Mouse (Mus musculus) limb, embryonic 15.5 days (tissue): ENCODE data around the gene Hnrnpab. TPM values are rescaled to one million over a fixed set of nuclear protein-coding genes. Genes with fewer than 3 reads are reported as not detected.
A peak's percentile ranks its signal among the peaks of the same experiment; 100 is the strongest.
"Not testable (repeated sequence)": the region's sequence is repeated elsewhere in the genome, so short reads cannot be mapped to it uniquely, and the experiment has no call there.

Experiments used
- ATAC-seq: fragments of 200-750 bp; cut with Nextera tagmentation; 2 replicates; pipeline ENCODE4 v1.8.0; 2017; ENCODE audit warnings: low read depth, moderate TSS enrichment; ENCODE audit not compliant: insufficient number of reproducible peaks, low FRiP score, low TSS enrichment
- H3K27ac ChIP-seq: fragments of 300-500 bp; sonication (generic); 2 replicates; pipeline ENCODE4 v1.5.1; 2015; ENCODE audit warnings: moderate library complexity, mild to moderate bottlenecking, inconsistent platforms
- H3K27me3 ChIP-seq: fragments of 300-500 bp; sonication (generic); 2 replicates; pipeline ENCODE4 v1.6.1; 2015; ENCODE audit warnings: inconsistent platforms
- H3K36me3 ChIP-seq: fragments of 300-500 bp; sonication (generic); 2 replicates; pipeline ENCODE4 v1.6.1; 2015; ENCODE audit warnings: inconsistent platforms
- H3K4me1 ChIP-seq: fragments of 300-500 bp; sonication (generic); 2 replicates; pipeline ENCODE4 v1.6.1; 2015; ENCODE audit warnings: inconsistent platforms
- H3K4me2 ChIP-seq: fragments of 300-500 bp; sonication (generic); 2 replicates; pipeline ENCODE4 v1.6.1; 2015; ENCODE audit warnings: mild to moderate bottlenecking, inconsistent platforms
- H3K4me3 ChIP-seq: fragments of 300-500 bp; sonication (generic); 2 replicates; pipeline ENCODE4 v1.5.1; 2015; ENCODE audit warnings: mild to moderate bottlenecking, inconsistent platforms
- H3K9ac ChIP-seq: fragments of 300-500 bp; sonication (generic); 2 replicates; pipeline ENCODE4 v1.6.1; 2015; ENCODE audit warnings: inconsistent platforms
- H3K9me3 ChIP-seq: fragments of 300-500 bp; sonication (generic); 2 replicates; pipeline ENCODE4 v1.6.1; 2016; ENCODE audit warnings: inconsistent platforms
- WGBS: fragments of 180-500 bp; shearing (Covaris S2); methylation state at CpG from one replicate; pipeline ENCODE4 v1.1.7; 2015; 5-methylcytosine and 5-hydroxymethylcytosine counted together
- polyA plus RNA-seq: library from polyadenylated mRNA; unstranded; fragments of >200 nt; fragmentation: Nextera tagmentation; extraction: Ambion mirVana; gene quantifications from 2 replicates; pipeline ENCODE4 v1.2.1, GENCODE M21; 2015

Hnrnpab gene
- polyA plus RNA-seq, 1 experiment from 2014 or later = 339 TPM

DNA sequence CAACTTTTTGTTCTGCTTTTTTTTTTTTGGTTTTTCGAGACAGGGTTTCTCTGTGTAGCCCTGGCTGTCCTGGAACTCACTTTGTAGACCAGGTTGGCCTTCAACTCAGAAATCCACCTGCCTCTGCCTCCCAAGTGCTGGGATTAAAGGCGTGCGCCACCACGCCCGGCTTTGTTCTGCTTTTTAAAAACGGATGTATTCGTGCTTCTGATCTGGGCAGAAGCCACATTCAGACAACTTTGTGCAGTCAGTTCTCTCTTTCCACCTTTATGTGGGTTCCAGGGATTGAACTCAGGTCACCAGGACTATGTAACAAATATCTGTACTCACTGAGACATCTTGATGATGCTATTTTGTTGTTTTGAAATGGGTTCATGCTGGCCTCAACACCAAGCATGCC, 26.6 kb upstream of the Hnrnpab start:
- H3K9me3 ChIP-seq, ATAC-seq, H3K4me3 ChIP-seq, H3K27ac ChIP-seq, H3K9ac ChIP-seq, H3K27me3 ChIP-seq, H3K4me2 ChIP-seq: not testable (repeated sequence)
- peaks cover 38% of the 10 kb centered on the region for H3K4me1 ChIP-seq
- WGBS = 91% methylated on average over 7 of the region's 7 CpGs
- H3K36me3 ChIP-seq = peaks cover 12% of the 10 kb centered on the region

DNA sequence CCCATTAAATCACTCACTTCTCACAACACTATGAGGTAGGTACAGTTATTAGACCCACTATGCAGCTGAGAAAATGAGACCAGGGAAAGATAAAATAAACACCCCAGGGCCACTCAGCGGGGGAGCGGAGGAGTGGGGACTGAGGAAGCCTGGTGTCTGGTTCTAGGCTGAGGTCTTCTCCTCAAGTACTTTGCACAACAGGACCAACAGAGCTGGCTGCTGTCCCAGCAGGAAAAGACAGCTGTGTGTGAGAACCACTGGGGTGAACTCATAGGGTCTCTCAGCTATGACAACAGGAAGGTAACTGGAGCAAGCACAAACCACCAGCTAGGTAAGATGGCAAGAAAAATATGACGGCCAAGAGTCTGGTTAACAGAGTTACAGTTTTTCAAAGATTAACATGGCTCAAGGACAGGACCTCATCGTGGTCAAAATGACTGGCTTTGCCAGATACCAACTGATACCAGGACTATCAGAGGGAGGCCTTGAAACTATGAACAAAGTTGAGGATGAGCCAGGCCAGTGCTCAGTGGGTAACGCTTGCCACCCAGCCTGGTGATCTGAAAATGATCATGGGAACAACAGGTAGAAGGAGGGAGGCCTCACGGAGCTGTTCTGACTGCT, 25.6 kb upstream of the Hnrnpab start:
- no peaks in the 10 kb centered on the region for H3K9me3 ChIP-seq
- no peak overlapping the region for H3K4me2 ChIP-seq
- H3K27ac ChIP-seq = no peak overlapping the region
- no peaks in the 10 kb centered on the region for H3K27me3 ChIP-seq
- peaks cover 22% of the 10 kb centered on the region for H3K36me3 ChIP-seq
- no peak overlapping the region for H3K4me3 ChIP-seq
- no peak overlapping the region for H3K9ac ChIP-seq
- ATAC-seq = no peak
- peaks cover 28% of the 10 kb centered on the region for H3K4me1 ChIP-seq
- WGBS = 81% methylated on average over 6 of the region's 6 CpGs

DNA sequence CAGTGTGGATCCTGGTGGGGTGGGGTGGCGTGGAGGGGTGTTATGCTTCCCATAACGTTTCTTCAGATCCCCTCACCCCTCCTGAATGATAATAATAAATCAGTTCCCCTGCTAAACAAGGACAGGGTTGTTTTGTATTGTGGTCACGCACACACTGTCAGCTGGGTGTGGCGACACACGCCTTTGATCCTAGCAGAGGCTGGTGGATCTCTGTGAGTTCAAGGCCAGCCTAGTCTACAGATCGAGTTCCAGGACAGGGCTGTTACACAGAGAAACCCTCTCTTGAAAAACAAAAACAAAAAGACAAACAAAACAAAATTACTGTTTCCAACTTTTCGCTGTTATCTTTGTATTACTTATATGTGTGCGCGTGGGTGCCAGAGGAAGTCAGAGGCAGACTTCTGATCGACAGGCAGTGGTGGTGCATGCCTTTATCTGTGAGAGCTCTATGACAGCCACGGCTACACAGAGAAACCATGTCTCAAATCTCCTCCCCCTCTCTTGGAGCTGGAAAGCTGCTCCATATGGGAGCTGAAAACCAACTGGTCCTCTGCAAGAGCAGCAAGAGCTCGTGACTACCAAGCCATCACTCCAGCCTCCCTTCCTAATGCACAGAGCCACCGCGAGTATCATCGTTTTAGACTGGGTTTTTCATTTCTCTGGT, 23.1 kb upstream of the Hnrnpab start:
- WGBS = 81% methylated on average over 15 of the region's 15 CpGs
- Histone ChIP-seq H3K27ac (no peak overlapping the region), H3K27me3 (no peaks in the 10 kb centered on the region), H3K4me1 (peaks cover 14% of the 10 kb centered on the region), H3K4me2 (no peak overlapping the region), H3K4me3 (no peak overlapping the region), H3K9ac (no peak overlapping the region), H3K9me3 (no peaks in the 10 kb centered on the region), H3K36me3 (peaks cover 44% of the 10 kb centered on the region)
- no peak for ATAC-seq

DNA sequence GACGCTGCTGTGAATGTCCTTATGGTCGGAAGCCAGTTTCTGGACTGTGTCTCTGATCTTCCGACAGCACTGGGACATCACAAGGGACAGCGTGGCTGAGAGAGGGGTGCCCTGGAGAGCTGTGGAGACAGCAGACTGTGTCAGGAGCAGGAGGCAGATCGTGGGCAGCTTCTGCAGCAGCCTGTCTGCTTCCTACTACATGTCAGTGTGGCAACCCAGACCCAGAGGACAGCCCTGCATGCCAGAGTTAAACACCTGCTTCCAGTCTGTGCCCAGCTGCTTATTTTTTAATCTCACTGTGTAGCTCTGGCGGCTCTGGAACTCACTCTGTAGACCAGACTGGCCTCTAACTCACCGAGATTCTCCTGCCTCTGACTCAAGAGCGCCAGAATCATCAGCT, 21.3 kb upstream of the Hnrnpab start:
- WGBS = 77% methylated on average over 8 of the region's 8 CpGs
- Histone ChIP-seq H3K4me2 (no peak overlapping the region), H3K9me3 (no peaks in the 10 kb centered on the region), H3K27me3 (no peaks in the 10 kb centered on the region), H3K9ac (no peak overlapping the region), H3K4me1 (peaks cover 10% of the 10 kb centered on the region), H3K27ac (no peak overlapping the region), H3K4me3 (no peak overlapping the region), H3K36me3 (peaks cover 63% of the 10 kb centered on the region)
- no peak for ATAC-seq

DNA sequence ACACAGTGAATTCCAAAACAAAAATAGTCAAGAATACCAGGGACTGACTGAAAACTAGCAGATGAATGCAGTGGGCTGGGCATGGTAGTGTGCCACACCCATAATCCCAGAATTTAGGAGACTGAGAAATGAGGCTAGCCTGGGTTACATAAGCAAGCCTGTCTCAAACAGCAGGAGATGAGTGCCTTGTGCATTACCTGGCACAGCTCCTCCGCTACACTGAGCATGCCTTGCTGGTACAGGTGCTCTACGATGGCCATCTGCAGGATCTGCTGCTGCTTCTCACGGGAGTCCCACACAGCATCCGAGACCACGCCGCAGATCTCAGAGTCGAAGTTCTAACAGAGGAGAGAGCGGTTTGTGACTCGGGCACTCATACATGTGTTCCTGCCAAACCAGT, 20.8 kb upstream of the Hnrnpab start:
- 94% methylated on average over 9 of the region's 9 CpGs for WGBS
- no peaks in the 10 kb centered on the region for H3K27me3 ChIP-seq
- ATAC-seq = no peak
- peaks cover 8% of the 10 kb centered on the region for H3K4me1 ChIP-seq
- no peak overlapping the region for H3K9ac ChIP-seq
- no peaks in the 10 kb centered on the region for H3K9me3 ChIP-seq
- no peak overlapping the region for H3K27ac ChIP-seq
- no peak overlapping the region for H3K4me3 ChIP-seq
- H3K4me2 ChIP-seq = no peak overlapping the region
- peaks cover 68% of the 10 kb centered on the region for H3K36me3 ChIP-seq

DNA sequence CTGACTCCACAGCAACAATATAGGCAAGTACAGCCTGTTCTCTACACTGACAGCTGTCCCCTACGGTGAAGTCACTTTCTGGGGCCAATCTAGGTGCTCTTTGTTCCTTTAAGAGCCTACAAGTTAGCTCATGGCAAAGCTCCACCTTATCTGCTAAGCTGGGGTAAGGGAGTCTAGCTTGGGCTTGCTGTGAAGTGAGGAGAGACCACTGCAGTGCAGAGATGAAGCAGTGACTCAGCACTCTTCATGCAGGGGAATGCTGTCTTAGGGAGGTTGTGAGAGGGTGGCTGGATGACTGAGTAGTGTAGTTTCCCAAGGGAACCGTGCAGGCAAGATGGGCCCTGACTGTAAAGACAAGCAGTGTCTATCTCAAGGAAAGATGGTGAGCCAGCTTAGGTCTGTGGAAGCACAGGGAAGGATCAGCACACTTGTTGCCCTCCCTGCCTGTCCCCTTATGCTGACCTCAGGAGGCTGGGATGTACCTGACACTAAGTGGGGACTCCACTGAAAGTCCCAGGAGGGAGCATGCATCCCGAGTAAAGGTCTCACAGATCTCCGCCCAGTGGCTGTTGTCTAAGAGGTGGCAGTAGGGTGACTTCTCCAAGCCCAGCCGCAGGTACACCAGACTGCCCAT, 18.7 kb upstream of the Hnrnpab start:
- Histone ChIP-seq H3K9me3 (no peaks in the 10 kb centered on the region), H3K27me3 (no peaks in the 10 kb centered on the region), H3K4me3 (no peak overlapping the region), H3K36me3 (peaks cover 73% of the 10 kb centered on the region), H3K4me1 (peaks cover 12% of the 10 kb centered on the region), H3K27ac (no peak overlapping the region), H3K9ac (no peak overlapping the region), H3K4me2 (no peak overlapping the region)
- no peak for ATAC-seq
- 83% methylated on average over 5 of the region's 5 CpGs for WGBS

DNA sequence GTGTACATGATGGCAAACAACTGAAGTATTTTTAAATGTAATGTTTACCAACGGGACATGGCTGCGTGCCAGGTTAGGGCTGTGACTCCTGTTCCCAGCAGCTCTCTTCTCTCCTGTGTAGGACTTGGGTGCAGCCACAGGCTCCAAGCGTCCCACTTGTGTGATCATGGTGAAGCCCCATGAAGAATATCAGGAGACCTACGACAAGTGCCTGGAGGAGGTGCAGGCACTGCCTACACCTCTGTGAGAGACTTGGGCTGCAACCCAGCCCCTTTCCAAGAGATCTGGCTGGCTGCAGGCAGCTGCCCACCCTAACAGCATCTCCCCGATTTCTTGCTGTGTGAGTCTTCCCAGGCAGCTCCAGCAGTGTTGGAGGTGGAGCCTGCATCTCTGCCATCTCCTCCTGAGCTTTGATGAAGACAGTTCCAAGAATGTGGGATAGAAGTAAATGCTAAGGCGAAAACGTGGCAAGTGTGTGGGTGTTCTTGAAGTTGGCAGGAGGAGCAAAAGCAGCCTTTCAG, 16.4 kb upstream of the Hnrnpab start:
- WGBS = 86% methylated on average over 7 of the region's 7 CpGs

DNA sequence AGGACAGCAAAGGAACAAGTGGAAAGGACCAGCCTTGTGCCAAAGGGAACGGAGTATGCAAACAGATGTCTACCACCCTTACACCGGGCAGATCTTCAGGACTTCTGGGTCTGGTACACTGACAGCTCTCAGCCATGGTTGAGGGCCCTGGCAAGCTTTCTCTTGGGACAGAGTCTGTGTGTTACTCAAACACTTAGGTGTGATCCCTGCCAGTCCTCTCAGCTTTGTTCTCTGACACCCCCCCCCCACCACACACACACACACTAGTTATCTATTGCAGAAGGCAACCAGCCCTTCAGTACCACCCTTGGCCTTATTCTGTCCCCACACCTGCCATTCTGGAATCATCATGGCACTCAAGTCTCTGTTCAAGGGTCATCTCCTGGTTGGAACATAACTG, 15.1 kb upstream of the Hnrnpab start:
- H3K9ac ChIP-seq = no peak overlapping the region
- H3K4me1 ChIP-seq = peaks cover 23% of the 10 kb centered on the region
- ATAC-seq = no peak
- H3K9me3 ChIP-seq = no peaks in the 10 kb centered on the region
- 92% methylated on average over 2 of the region's 2 CpGs for WGBS
- no peak overlapping the region for H3K4me3 ChIP-seq
- no peak overlapping the region for H3K4me2 ChIP-seq
- peaks cover 47% of the 10 kb centered on the region for H3K36me3 ChIP-seq
- H3K27ac ChIP-seq = no peak overlapping the region
- no peaks in the 10 kb centered on the region for H3K27me3 ChIP-seq

More for the DNA sequence above, 16.4 kb upstream of the Hnrnpab start:
- H3K27ac ChIP-seq = no peak overlapping the region
- H3K4me3 ChIP-seq = no peak overlapping the region
- H3K9me3 ChIP-seq = no peaks in the 10 kb centered on the region
- ATAC-seq = no peak
- no peaks in the 10 kb centered on the region for H3K27me3 ChIP-seq
- peaks cover 23% of the 10 kb centered on the region for H3K4me1 ChIP-seq
- H3K36me3 ChIP-seq = peaks cover 59% of the 10 kb centered on the region
- no peak overlapping the region for H3K4me2 ChIP-seq
- no peak overlapping the region for H3K9ac ChIP-seq

DNA sequence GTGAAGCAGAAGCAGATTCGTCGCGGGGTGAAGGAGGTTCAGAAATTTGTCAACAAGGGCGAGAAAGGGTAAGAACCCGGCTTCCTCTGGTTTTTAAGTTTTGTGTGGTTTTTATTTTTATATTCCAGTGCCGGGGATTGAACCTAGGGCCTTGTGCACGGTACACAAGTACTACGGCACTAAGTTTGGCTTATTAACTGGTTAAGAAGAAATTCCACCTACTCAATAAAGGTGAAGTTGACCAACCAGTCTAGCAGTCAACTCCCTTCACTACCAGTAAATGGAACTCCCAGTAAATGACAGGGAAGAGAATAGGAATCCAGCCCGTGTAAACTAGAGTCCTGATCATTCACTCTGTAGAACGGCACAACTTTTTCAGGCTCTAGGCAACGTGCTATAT, 13.4 kb upstream of the Hnrnpab start:
- WGBS = 1% methylated on average over 11 of the region's 11 CpGs
- H3K36me3 ChIP-seq = peaks cover 32% of the 10 kb centered on the region
- no peak for ATAC-seq
- no peaks in the 10 kb centered on the region for H3K9me3 ChIP-seq
- H3K4me1 ChIP-seq = peaks cover 30% of the 10 kb centered on the region
- peak overlapping the region; percentile 33; the same call in 1 of the 2 replicates for H3K27ac ChIP-seq
- peak overlapping the region; percentile 82 for H3K4me3 ChIP-seq
- peak overlapping the region; percentile 61 for H3K9ac ChIP-seq
- H3K4me2 ChIP-seq = peak overlapping the region; percentile 81
- H3K27me3 ChIP-seq = no peaks in the 10 kb centered on the region

DNA sequence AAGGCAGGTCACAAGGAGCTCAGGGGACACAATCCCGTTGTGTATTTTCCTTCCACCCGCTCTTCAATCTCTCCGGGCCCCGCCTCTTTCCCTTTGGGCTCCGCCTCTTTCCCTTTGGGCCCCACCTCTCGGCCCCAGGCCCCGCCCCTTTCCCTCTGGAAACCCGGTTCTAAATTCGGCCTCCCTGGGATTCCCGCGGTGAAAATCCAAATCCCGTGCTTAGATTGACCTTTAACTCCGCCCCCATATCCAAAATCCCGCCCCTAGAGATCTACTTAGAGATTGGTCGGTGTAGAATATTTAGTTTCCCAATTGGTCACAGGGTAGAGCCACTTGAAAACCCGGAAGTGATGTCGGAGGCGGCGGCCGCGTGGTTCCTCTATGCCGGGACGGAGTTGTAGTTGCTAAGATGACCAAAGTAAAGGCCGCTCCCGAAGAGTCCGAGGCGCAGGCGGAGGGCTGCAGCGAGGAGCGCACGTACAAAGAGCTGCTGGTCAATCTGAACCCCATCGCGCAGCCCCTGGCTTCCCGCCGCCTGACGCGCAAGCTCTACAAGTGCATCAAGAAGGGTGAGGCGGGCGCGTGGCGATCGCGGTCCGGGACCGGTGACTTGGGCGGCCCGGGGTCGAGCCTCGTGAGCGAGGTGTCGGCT, 12.9 kb upstream of the Hnrnpab start, which contains the start of gene Nhp2:
Nhp2 (plus strand) TSS at position 327 of the 652 bp plus-strand sequence.
- under 1% methylated on average over 51 of the region's 51 CpGs for WGBS
- Histone ChIP-seq H3K4me1 (peaks cover 36% of the 10 kb centered on the region), H3K27ac (peak within 1 kb of the TSS; percentile 33; the same call in 1 of the 2 replicates), H3K36me3 (peaks cover 26% of the 10 kb centered on the region), H3K9me3 (no peaks in the 10 kb centered on the region), H3K27me3 (no peaks in the 10 kb centered on the region), H3K4me3 (peak within 1 kb of the TSS; percentile 82), H3K4me2 (peak within 1 kb of the TSS; percentile 81), H3K9ac (peak within 1 kb of the TSS; percentile 61)
- ATAC-seq = peak; percentile 88

DNA sequence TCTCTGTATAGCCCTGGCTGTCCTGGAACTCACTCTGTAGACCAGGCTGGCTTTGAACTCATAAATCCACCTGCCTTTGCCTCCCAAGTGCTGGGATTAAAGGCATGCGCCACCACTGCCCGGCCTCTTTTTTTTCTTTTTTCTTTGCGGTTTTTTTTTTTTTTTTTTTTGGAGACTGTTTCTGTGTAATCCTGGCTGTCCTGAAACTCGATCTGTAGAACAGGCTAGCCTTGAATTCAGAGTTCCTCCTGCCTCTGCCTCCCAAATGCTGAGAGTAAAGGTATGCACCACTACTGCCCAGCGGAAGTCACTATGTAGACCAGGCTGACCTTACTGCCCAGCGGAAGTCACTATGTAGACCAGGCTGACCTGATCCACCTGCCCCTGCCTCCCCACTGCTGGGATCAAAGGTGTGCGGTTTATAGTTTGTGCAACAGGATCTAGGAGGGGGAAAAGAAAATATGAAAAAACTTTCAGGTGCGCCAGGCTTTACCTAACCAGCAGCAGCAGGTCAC, 12.3 kb upstream of the Hnrnpab start:
- Histone ChIP-seq H3K27me3 (no peaks in the 10 kb centered on the region), H3K9me3 (no peaks in the 10 kb centered on the region), H3K9ac (no peak overlapping the region), H3K36me3 (peaks cover 21% of the 10 kb centered on the region), H3K4me3 (peak overlapping the region; percentile 82), H3K4me1 (peaks cover 36% of the 10 kb centered on the region), H3K4me2 (peak overlapping the region; percentile 81), H3K27ac (no peak overlapping the region)
- 48% methylated on average over 8 of the region's 8 CpGs for WGBS
- ATAC-seq = 0 out of 2 replicates have a peak, but pooled peaks have one; percentile 4
